Mouse (Mus musculus): ENCODE data around the gene Ak8. TPM values are rescaled to one million over a fixed set of nuclear protein-coding genes. Genes with fewer than 3 reads are reported as not detected.
A peak's percentile ranks its signal among the peaks of the same experiment; 100 is the strongest.

Gene Ak8
- polyA plus RNA-seq, 1 experiment from 2014 or later: 0.09 TPM

- CTCF ChIA-PET: interaction anchor here (1.1 kb wide), 1 partner anchor 17 kb away, joined by 3 read pairs; no protein-coding TSS in a partner anchor
- TF ChIP-seq CTCF (IDR thresholded peaks at IDR 0.05): no peak
- POLR2A ChIA-PET: no interaction called here
- DNase-seq (ENCODE audit: low read depth, low spot score) (no peak), ATAC-seq (no peak)
- H3K27me3 ChIP-seq: peaks cover 16% of the 10 kb centered on the region
- in situ Hi-C loops (cut with MboI; ENCODE audit: low pct_unique_long_range_greater_than_20kb): no loop called here
Measured at GRCm38 (mm10) chr2:28792931-28793610, 93.1 kb downstream of the Ak8 start.

- H3K27me3 ChIP-seq: peaks cover 16% of the 10 kb centered on the region
- ATAC-seq (no peak), DNase-seq (ENCODE audit: low read depth, low spot score) (no peak)
- POLR2A ChIA-PET: no interaction called here
- CTCF ChIA-PET: no interaction called here
- in situ Hi-C loops (cut with MboI; ENCODE audit: low pct_unique_long_range_greater_than_20kb): no loop called here
- TF ChIP-seq CTCF (IDR thresholded peaks at IDR 0.05): no peak
Measured at GRCm38 (mm10) chr2:28794623-28795022, 94.7 kb downstream of the Ak8 start.

- in situ Hi-C loops (cut with MboI; ENCODE audit: low pct_unique_long_range_greater_than_20kb): no loop called here
- no peak for TF ChIP-seq CTCF (IDR thresholded peaks at IDR 0.05)
- ChIA-PET CTCF (interaction anchor here (1.5 kb wide), 1 partner anchor 8 kb away, joined by 3 read pairs; no protein-coding TSS in a partner anchor), POLR2A (no interaction called here)
- no peak for ATAC-seq
- DNase-seq (ENCODE audit: low read depth, low spot score): no peak
- H3K27me3 ChIP-seq: peaks cover 16% of the 10 kb centered on the region
Measured at GRCm38 (mm10) chr2:28796298-28796697, 96.3 kb downstream of the Ak8 start.

- H3K27me3 ChIP-seq: peaks cover 19% of the 10 kb centered on the region
- no peak for DNase-seq (ENCODE audit: low read depth, low spot score)
Measured at GRCm38 (mm10) chr2:28797490-28798106, 97.6 kb downstream of the Ak8 start.

GRCm38 (mm10) chr2:28798390-28798789 is 98.4 kb downstream of the Ak8 start:
- in situ Hi-C loops (cut with MboI; ENCODE audit: low pct_unique_long_range_greater_than_20kb): no loop called here
- H3K27me3 ChIP-seq: peaks cover 20% of the 10 kb centered on the region
- POLR2A ChIA-PET: no interaction called here
- CTCF ChIA-PET: no interaction called here
- TF ChIP-seq CTCF (IDR thresholded peaks at IDR 0.05): no peak
- ATAC-seq (no peak), DNase-seq (ENCODE audit: low read depth, low spot score) (no peak)

More at GRCm38 (mm10) chr2:28797490-28798106, 97.6 kb downstream of the Ak8 start:
- POLR2A ChIA-PET: interaction anchor here (0.6 kb wide), 2 partner anchors 24 to 71 kb away, joined by 3 to 4 read pairs; no protein-coding TSS in a partner anchor
- CTCF ChIA-PET: no interaction called here
- TF ChIP-seq CTCF (IDR thresholded peaks at IDR 0.05): no peak
- in situ Hi-C loops (cut with MboI; ENCODE audit: low pct_unique_long_range_greater_than_20kb): no loop called here
- no peak for ATAC-seq

GRCm38 (mm10) chr2:28799575-28799974 is 99.6 kb downstream of the Ak8 start:
- no peak for TF ChIP-seq CTCF (IDR thresholded peaks at IDR 0.05)
- in situ Hi-C loops (cut with MboI; ENCODE audit: low pct_unique_long_range_greater_than_20kb): no loop called here
- ATAC-seq (no peak), DNase-seq (ENCODE audit: low read depth, low spot score) (no peak)
- ChIA-PET POLR2A (no interaction called here), CTCF (no interaction called here)
- peaks cover 13% of the 10 kb centered on the region for H3K27me3 ChIP-seq

GRCm38 (mm10) chr2:28803406-28803805 is 103.4 kb downstream of the Ak8 start:
- ChIA-PET POLR2A (no interaction called here), CTCF (no interaction called here)
- ATAC-seq: no peak
- no peak for DNase-seq (ENCODE audit: low read depth, low spot score)
- TF ChIP-seq CTCF (IDR thresholded peaks at IDR 0.05): no peak
- H3K27me3 ChIP-seq: peaks cover 19% of the 10 kb centered on the region
- in situ Hi-C loops (cut with MboI; ENCODE audit: low pct_unique_long_range_greater_than_20kb): no loop called here

- peaks cover 11% of the 10 kb centered on the region for H3K27me3 ChIP-seq
- in situ Hi-C loops (cut with MboI; ENCODE audit: low pct_unique_long_range_greater_than_20kb): no loop called here
- TF ChIP-seq CTCF (IDR thresholded peaks at IDR 0.05): no peak
- POLR2A ChIA-PET: interaction anchor here (0.6 kb wide), 1 partner anchor 10 kb away, joined by 4 read pairs; no protein-coding TSS in a partner anchor
- DNase-seq (ENCODE audit: low read depth, low spot score) (peak; percentile 68), ATAC-seq (peak; percentile 74)
- CTCF ChIA-PET: no interaction called here
Measured at GRCm38 (mm10) chr2:28808841-28809240, 108.9 kb downstream of the Ak8 start.

- DNase-seq (ENCODE audit: low read depth, low spot score): no peak
- TF ChIP-seq CTCF (IDR thresholded peaks at IDR 0.05): no peak
- in situ Hi-C loops (cut with MboI; ENCODE audit: low pct_unique_long_range_greater_than_20kb): no loop called here
- H3K27me3 ChIP-seq: peaks cover 11% of the 10 kb centered on the region
- ChIA-PET POLR2A (no interaction called here), CTCF (no interaction called here)
- no peak for ATAC-seq
Measured at GRCm38 (mm10) chr2:28810260-28811013, 110.5 kb downstream of the Ak8 start.

GRCm38 (mm10) chr2:28818866-28819265 is 118.9 kb downstream of the Ak8 start:
- no peaks in the 10 kb centered on the region for H3K27me3 ChIP-seq
- no peak for TF ChIP-seq CTCF (IDR thresholded peaks at IDR 0.05)
- ATAC-seq: no peak
- DNase-seq (ENCODE audit: low read depth, low spot score): no peak
- ChIA-PET POLR2A (interaction anchor here (0.7 kb wide), 1 partner anchor 10 kb away, joined by 4 read pairs; no protein-coding TSS in a partner anchor), CTCF (no interaction called here)
- in situ Hi-C loops (cut with MboI; ENCODE audit: low pct_unique_long_range_greater_than_20kb): no loop called here

- in situ Hi-C loops (cut with MboI; ENCODE audit: low pct_unique_long_range_greater_than_20kb): no loop called here
- H3K27me3 ChIP-seq: no peaks in the 10 kb centered on the region
- CTCF ChIA-PET: no interaction called here
- no peak for ATAC-seq
- POLR2A ChIA-PET: no interaction called here
- no peak for DNase-seq (ENCODE audit: low read depth, low spot score)
- peak; percentile 46 for TF ChIP-seq CTCF (IDR thresholded peaks at IDR 0.05)
Measured at GRCm38 (mm10) chr2:28829265-28829664, 129.3 kb downstream of the Ak8 start.

All from Patski (cell line).